Mouse (Mus musculus): ENCODE results near the gene Pbx3. TPM values are rescaled to one million over a fixed set of nuclear protein-coding genes. Genes with fewer than 3 reads are reported as not detected.

The Pbx3 gene
- total and polyA plus RNA-seq, 2 experiments from 2014 or later = 77.0 to 92.5 TPM

GRCm38 (mm10) chr2:34262046-34262445 is 110.9 kb downstream of the Pbx3 start:
- H3K9me3 ChIP-seq (ENCODE audit: low read length) = no peaks in the 10 kb centered on the region
- peaks cover 9% of the 10 kb centered on the region; the same call in 1 of the 2 replicates for H3K4me1 ChIP-seq (ENCODE audit: insufficient read depth, low read length)
- H3K36me3 ChIP-seq (ENCODE audit: insufficient read depth, low read length) = no peaks in the 10 kb centered on the region
- ATAC-seq = no peak
- H3K27me3 ChIP-seq (ENCODE audit: insufficient read depth, low read length) = no peaks in the 10 kb centered on the region
- no peak overlapping the region for H3K4me3 ChIP-seq (ENCODE audit: low read length)
- no peak overlapping the region for H3K4me2 ChIP-seq (ENCODE audit: low read depth, low read length)
- no peak overlapping the region for H3K9ac ChIP-seq (replicated peaks; ENCODE audit: low read length)
- no peak for TF ChIP-seq CTCF (IDR thresholded peaks at IDR 0.05; ENCODE audit: low read depth)
- H3K27ac ChIP-seq = no peak overlapping the region
- no peak for DNase-seq (ENCODE audit: low spot score)

GRCm38 (mm10) chr2:34260653-34261076 is 112.3 kb downstream of the Pbx3 start:
- H3K9ac ChIP-seq (replicated peaks; ENCODE audit: low read length) = no peak overlapping the region
- no peaks in the 10 kb centered on the region for H3K36me3 ChIP-seq (ENCODE audit: insufficient read depth, low read length)
- no peak overlapping the region for H3K4me3 ChIP-seq (ENCODE audit: low read length)
- WGBS = 18% methylated on average over 4 of the region's 4 CpGs
- DNase-seq (ENCODE audit: low spot score) (peak; percentile 53), ATAC-seq (no peak)
- H3K27me3 ChIP-seq (ENCODE audit: insufficient read depth, low read length) = no peaks in the 10 kb centered on the region
- TF ChIP-seq CTCF (IDR thresholded peaks at IDR 0.05; ENCODE audit: low read depth) = no peak
- H3K27ac ChIP-seq = no peak overlapping the region
- no peaks in the 10 kb centered on the region for H3K9me3 ChIP-seq (ENCODE audit: low read length)
- H3K4me1 ChIP-seq (ENCODE audit: insufficient read depth, low read length) = peaks cover 9% of the 10 kb centered on the region; the same call in 1 of the 2 replicates
- no peak overlapping the region for H3K4me2 ChIP-seq (ENCODE audit: low read depth, low read length)

GRCm38 (mm10) chr2:34258256-34258655 is 114.7 kb downstream of the Pbx3 start:
- Histone ChIP-seq H3K4me3 (ENCODE audit: low read length) (no peak overlapping the region), H3K4me1 (ENCODE audit: insufficient read depth, low read length) (peaks cover 9% of the 10 kb centered on the region; the same call in 1 of the 2 replicates), H3K9ac (replicated peaks; ENCODE audit: low read length) (no peak overlapping the region), H3K27ac (no peak overlapping the region), H3K27me3 (ENCODE audit: insufficient read depth, low read length) (no peaks in the 10 kb centered on the region), H3K9me3 (ENCODE audit: low read length) (no peaks in the 10 kb centered on the region), H3K36me3 (ENCODE audit: insufficient read depth, low read length) (no peaks in the 10 kb centered on the region), H3K4me2 (ENCODE audit: low read depth, low read length) (no peak overlapping the region)
- ATAC-seq (no peak), DNase-seq (ENCODE audit: low spot score) (no peak)
- TF ChIP-seq CTCF (IDR thresholded peaks at IDR 0.05; ENCODE audit: low read depth) = no peak
- 54% methylated on average over 2 of the region's 2 CpGs for WGBS

GRCm38 (mm10) chr2:34257611-34258010 is 115.3 kb downstream of the Pbx3 start:
- no peaks in the 10 kb centered on the region for H3K9me3 ChIP-seq (ENCODE audit: low read length)
- H3K36me3 ChIP-seq (ENCODE audit: insufficient read depth, low read length) = no peaks in the 10 kb centered on the region
- TF ChIP-seq CTCF (IDR thresholded peaks at IDR 0.05; ENCODE audit: low read depth) = no peak
- H3K27me3 ChIP-seq (ENCODE audit: insufficient read depth, low read length) = no peaks in the 10 kb centered on the region
- no peak overlapping the region for H3K9ac ChIP-seq (replicated peaks; ENCODE audit: low read length)
- H3K4me1 ChIP-seq (ENCODE audit: insufficient read depth, low read length) = peaks cover 9% of the 10 kb centered on the region; the same call in 1 of the 2 replicates
- ATAC-seq (no peak), DNase-seq (ENCODE audit: low spot score) (no peak)
- H3K4me3 ChIP-seq (ENCODE audit: low read length) = no peak overlapping the region
- H3K4me2 ChIP-seq (ENCODE audit: low read depth, low read length) = no peak overlapping the region
- 85% methylated on average over 2 of the region's 2 CpGs for WGBS
- no peak overlapping the region for H3K27ac ChIP-seq

DNA sequence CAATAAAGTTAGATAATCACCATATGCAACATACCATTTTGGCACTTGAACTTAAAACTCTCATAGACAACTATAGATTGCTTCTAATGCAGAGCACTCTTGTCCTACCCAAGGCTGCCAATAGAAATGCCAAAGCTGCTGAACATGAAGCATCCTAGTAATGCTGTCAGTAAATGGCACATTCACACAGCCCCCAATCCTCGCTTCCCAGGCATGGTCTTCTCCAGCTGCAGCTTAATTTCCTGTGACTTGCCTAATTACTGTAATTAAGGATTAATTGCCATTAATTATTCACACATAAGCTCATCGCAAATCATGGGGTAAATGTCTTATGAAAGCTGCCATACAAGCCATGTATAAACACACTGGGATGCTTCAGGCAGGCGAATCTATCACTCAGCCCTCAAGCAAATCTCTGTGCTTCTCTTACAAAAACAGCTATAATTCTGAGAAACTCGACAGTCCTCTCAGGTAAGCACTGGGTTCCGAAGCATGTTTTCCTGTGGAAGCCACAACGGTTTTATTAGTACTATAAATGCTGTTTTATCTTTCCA is 116.9 kb downstream of the Pbx3 start:
- H3K36me3 ChIP-seq (ENCODE audit: insufficient read depth, low read length) = no peaks in the 10 kb centered on the region
- H3K4me2 ChIP-seq (ENCODE audit: low read depth, low read length) = no peak overlapping the region
- no peak overlapping the region for H3K4me3 ChIP-seq (ENCODE audit: low read length)
- 53% methylated on average over 6 of the region's 6 CpGs for WGBS
- no peaks in the 10 kb centered on the region for H3K27me3 ChIP-seq (ENCODE audit: insufficient read depth, low read length)
- H3K9me3 ChIP-seq (ENCODE audit: low read length) = no peaks in the 10 kb centered on the region
- no peak overlapping the region for H3K9ac ChIP-seq (replicated peaks; ENCODE audit: low read length)
- peaks cover 9% of the 10 kb centered on the region; the same call in 1 of the 2 replicates for H3K4me1 ChIP-seq (ENCODE audit: insufficient read depth, low read length)
- ATAC-seq (no peak), DNase-seq (ENCODE audit: low spot score) (peak; percentile 48)
- H3K27ac ChIP-seq = no peak overlapping the region
- TF ChIP-seq CTCF (IDR thresholded peaks at IDR 0.05; ENCODE audit: low read depth) = no peak

DNA sequence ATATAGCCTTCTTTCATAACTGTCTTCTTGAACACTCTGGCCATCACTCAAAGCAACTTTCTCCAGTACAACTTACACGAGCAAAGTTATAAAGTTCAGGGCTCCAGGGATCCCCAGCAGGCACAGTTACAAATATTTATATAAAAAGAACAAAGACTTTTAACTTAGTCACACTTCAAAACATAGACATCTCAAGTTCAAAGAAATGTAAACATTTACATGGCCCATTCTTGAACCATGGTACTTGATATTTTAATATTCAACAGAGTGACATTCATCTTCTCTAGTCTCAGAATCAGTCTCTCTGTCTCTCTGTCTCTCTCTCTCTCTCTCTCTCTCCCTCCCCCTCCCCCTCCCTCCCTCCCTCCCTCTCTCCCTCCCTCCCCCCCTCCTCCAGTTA is 119.3 kb downstream of the Pbx3 start:
- no peak overlapping the region for H3K9ac ChIP-seq (replicated peaks; ENCODE audit: low read length)
- H3K9me3 ChIP-seq (ENCODE audit: low read length) = no peaks in the 10 kb centered on the region
- ATAC-seq (no peak), DNase-seq (ENCODE audit: low spot score) (no peak)
- no peaks in the 10 kb centered on the region for H3K27me3 ChIP-seq (ENCODE audit: insufficient read depth, low read length)
- H3K27ac ChIP-seq = no peak overlapping the region
- TF ChIP-seq CTCF (IDR thresholded peaks at IDR 0.05; ENCODE audit: low read depth) = no peak
- no peak overlapping the region for H3K4me3 ChIP-seq (ENCODE audit: low read length)
- H3K4me2 ChIP-seq (ENCODE audit: low read depth, low read length) = no peak overlapping the region
- 46% methylated on average over 1 of the region's 1 CpGs for WGBS
- H3K36me3 ChIP-seq (ENCODE audit: insufficient read depth, low read length) = no peaks in the 10 kb centered on the region
- peaks cover 14% of the 10 kb centered on the region; the same call in 1 of the 2 replicates for H3K4me1 ChIP-seq (ENCODE audit: insufficient read depth, low read length)

DNA sequence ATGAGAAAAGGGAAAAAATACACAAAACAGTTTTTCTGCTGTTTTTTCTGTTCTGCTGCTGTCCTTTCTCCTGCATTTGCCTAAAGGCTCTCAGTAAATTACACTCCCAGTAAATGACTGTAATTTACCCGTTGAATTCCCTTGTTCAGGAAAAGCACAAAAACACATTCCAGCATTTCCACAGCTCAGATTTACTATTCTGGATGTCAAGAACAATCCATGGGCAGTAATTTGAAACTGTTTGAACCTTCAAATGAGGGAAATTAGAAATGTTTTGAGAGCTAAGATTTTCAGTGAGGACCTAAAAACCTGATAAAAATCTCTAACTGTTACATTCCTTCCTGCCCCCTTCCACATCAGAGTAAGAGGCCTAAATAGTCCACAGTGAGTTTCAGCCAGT is 119.8 kb downstream of the Pbx3 start:
- no peak for ATAC-seq
- peaks cover 15% of the 10 kb centered on the region; the same call in 1 of the 2 replicates for H3K4me1 ChIP-seq (ENCODE audit: insufficient read depth, low read length)
- no peaks in the 10 kb centered on the region for H3K36me3 ChIP-seq (ENCODE audit: insufficient read depth, low read length)
- H3K9me3 ChIP-seq (ENCODE audit: low read length) = no peaks in the 10 kb centered on the region
- WGBS = 27% methylated on average over 1 of the region's 1 CpGs
- no peak overlapping the region for H3K4me2 ChIP-seq (ENCODE audit: low read depth, low read length)
- H3K9ac ChIP-seq (replicated peaks; ENCODE audit: low read length) = no peak overlapping the region
- 0 out of 2 replicates have a peak overlapping the region, but pooled peaks have one; percentile 20 for H3K27ac ChIP-seq
- H3K27me3 ChIP-seq (ENCODE audit: insufficient read depth, low read length) = no peaks in the 10 kb centered on the region
- DNase-seq (ENCODE audit: low spot score) = no peak
- no peak for TF ChIP-seq CTCF (IDR thresholded peaks at IDR 0.05; ENCODE audit: low read depth)
- H3K4me3 ChIP-seq (ENCODE audit: low read length) = no peak overlapping the region

Data from hindbrain, postnatal 0 days (tissue).